Mouse (Mus musculus) heart, postnatal 36 days (tissue): ENCODE data around the gene Tmem247. TPM values are rescaled to one million over a fixed set of nuclear protein-coding genes. Genes with fewer than 3 reads are reported as not detected.

ENCODE experiments used
- DNase-seq, 2 experiments: peaks; one replicate each; pipeline ENCODE4 v3.0.0; 2021 to 2022
- intact Hi-C: fragments of 180-260 bp; cut with DNase I; formaldehyde crosslinking; loops from one replicate; pipeline ENCODE4 v1.15.1; 2025
- total RNA-seq, 2 experiments: library from RNA; stranded (reverse); gene quantifications; 2 replicates each; pipeline ENCODE4 v1.2.3; 2021

The Tmem247 gene
- total RNA-seq, 2 experiments from 2014 or later: not detected

DNA sequence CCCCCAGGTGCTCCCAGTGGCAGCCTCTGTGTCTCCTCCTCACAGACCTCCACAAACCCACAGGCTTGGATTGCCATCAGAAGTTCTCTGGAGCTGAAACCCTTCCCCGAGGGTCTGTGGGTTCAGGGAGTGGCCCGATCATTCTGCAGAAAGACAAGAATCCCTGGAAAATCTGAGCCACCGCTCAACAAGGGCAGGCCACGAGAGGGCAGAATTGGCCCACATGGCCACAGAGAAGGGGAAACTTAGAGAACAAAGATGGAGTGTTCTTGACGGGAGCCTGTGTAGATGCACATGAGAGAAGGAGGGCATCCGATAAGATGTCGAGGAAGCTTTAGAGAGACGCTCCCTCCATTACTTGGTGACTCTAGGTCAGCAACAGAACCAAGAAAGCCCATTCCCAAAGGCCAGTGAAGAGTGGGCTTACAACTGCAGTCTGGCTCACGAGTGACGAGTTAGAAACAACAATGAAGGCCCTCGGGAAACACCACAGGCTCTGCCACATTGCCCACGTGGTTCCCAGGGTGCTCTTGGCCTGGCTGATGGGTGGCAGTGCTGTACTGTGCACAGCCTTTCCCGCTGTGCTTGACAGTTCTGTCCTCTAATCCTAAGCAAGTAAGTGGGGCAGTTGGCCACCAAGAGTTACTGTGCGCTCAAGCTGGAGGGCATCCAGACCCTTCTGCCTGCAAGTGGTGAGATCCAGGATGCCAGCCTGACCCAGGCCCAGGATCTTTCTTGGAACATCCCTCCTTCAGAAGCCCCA is 7.2 kb upstream of the Tmem247 start:
- peak in 1 of 2 experiments; percentile 25 for DNase-seq
- intact Hi-C loops: loop anchor here (5.0 kb wide), 5 partner anchors 98 to 748 kb away; partner anchors contain the start of gene Epas1

DNA sequence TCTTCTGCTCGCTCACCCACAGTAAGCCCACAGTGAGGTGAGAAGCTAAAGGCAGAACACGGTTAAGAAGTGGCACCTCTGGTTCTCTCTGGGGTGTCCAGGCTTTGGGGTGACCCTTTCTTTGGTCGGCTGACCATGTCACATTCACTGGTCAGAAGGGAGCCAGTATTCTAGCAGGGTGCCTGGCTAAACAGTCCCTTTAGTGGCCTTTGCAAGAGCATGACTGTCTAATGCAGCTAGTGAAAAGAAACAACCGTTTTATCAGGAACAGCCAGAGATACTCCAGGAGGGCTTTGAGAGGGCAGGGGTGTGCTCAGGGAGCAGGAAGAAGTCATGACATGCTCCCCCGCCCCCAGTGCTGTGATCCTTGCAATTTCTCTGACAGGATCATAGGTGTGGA is 5.9 kb upstream of the Tmem247 start:
- intact Hi-C loops: loop anchor here (5.0 kb wide), 1 partner anchor 684 kb away; no protein-coding TSS in a partner anchor

GRCm38 (mm10) chr17:86913003-86913607 is 4.0 kb upstream of the Tmem247 start:
- DNase-seq: no peak

More for the DNA sequence above, 5.9 kb upstream of the Tmem247 start:
- DNase-seq: no peak

DNA sequence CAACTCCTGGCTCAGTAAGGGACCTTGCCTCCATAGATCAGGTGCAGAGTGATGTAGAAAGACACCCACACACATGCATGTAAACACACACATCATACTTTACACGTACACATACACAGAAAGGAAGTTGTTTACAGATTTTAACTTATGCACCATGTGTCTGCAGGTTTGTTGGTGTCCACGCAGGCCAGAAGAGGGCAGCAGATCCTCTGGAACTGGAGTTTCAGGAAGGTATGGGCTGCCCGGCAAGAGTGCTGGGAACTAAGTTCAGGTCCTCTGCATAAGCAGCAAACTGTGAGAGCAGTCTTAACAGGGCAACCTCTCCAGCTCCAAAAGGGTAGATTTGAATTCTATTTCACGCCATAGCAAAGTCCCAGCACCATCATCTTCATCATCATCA is 1.6 kb upstream of the Tmem247 start:
- no peak for DNase-seq
- intact Hi-C loops: loop anchor here (5.0 kb wide), 1 partner anchor 77 kb away; no protein-coding TSS in a partner anchor

More at GRCm38 (mm10) chr17:86913003-86913607, 4.0 kb upstream of the Tmem247 start:
- intact Hi-C loops: loop anchor here (5.0 kb wide), 1 partner anchor 686 kb away; no protein-coding TSS in a partner anchor

GRCm38 (mm10) chr17:86918786-86919185 is 1.6 kb downstream of the Tmem247 start:
- intact Hi-C loops: loop anchor here (2.0 to 5.0 kb wide), 3 partner anchors 74 to 330 kb away; no protein-coding TSS in a partner anchor
- DNase-seq: peak; percentile 36 to 45

GRCm38 (mm10) chr17:86919729-86920128 is 2.6 kb downstream of the Tmem247 start:
- DNase-seq: no peak
- intact Hi-C loops: loop anchor here (2.0 to 5.0 kb wide), 3 partner anchors 73 to 329 kb away; no protein-coding TSS in a partner anchor

DNA sequence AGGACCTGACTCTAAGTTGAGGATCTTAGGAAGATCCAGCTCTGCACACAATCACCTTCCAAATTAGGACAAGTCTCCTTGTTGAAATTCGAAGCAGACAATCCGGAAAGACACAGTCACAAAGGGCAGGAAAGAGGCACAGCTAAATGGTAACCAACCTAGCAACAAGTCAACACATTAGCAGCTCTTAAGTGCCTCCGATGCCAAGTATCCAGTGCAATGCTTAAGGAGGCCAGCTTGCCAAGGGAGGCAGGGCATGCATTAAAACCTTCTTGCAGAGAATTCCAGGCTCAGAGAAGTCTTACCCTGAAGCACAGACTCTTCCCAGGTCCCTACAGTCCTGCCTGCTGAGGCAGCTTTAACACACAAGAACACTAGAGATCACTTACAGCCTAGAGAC is 7.5 kb downstream of the Tmem247 start:
- intact Hi-C loops: no loop called here
- no peak for DNase-seq

DNA sequence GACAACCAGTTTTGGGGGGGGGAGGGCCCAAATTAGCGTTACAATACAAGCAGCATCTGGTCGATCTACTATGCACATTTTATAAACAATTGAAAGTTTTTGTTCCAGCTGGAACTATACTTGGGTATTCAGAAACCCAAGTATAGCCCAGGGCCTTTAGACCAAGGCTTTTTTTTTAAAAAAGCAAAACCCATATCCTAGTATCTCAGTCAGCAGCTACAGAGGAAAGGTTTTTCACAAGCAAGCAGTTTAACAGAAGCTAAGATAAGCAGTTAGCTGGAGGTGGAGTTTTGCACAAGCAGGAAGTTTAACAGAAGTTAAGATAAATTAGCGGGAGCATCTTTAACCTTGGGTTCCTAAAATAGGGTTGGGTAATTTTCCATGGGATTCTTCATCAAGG is 9.7 kb downstream of the Tmem247 start:
- intact Hi-C loops: no loop called here
- DNase-seq: no peak

GRCm38 (mm10) chr17:86929355-86929754 is 12.2 kb downstream of the Tmem247 start:
- DNase-seq: no peak
- intact Hi-C loops: no loop called here

- intact Hi-C loops: no loop called here
- DNase-seq: no peak
Observed at GRCm38 (mm10) chr17:86929981-86930380, 12.8 kb downstream of the Tmem247 start.

GRCm38 (mm10) chr17:86932896-86933295 is 15.7 kb downstream of the Tmem247 start:
- intact Hi-C loops: no loop called here
- DNase-seq: no peak

- intact Hi-C loops: loop anchor here (1.0 kb wide), 1 partner anchor 25 kb away; no protein-coding TSS in a partner anchor
- DNase-seq: no peak
Observed at GRCm38 (mm10) chr17:86937064-86937463, 19.9 kb downstream of the Tmem247 start.

DNA sequence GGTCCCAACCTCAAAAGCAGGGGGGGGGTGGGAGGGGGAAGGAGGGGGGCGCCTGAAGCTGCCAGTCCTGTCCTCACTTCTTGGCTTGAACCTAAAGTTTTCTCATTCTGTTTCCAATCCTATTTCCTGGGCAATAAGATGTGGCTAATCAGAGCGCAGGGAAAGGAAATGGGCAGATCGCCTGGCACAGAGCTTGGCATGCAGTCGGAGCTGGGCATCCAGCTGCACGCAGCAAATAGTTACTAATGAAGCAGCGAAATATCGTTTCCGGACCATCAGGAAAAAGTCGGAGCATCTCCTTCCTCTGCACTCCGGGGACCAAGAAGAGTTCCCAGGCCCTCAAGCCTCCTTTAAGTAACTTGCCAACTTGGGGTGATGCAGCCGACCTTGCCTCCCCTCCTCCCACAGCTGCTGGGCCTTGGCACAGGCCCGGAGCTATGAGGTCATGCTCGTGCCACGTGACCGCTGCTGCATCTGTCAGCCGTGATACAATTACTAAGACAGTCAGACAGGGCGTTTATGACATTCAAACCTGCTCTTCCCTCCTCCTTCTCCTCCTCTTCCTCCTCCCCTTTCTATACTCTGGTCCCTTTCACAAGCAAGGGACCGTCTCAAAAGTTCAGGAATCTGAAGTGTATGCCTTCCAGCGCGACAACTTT is 20.5 kb downstream of the Tmem247 start:
- intact Hi-C loops: loop anchor here (1.0 kb wide), 1 partner anchor 25 kb away; no protein-coding TSS in a partner anchor
- peak; percentile 81 to 83 for DNase-seq

DNA sequence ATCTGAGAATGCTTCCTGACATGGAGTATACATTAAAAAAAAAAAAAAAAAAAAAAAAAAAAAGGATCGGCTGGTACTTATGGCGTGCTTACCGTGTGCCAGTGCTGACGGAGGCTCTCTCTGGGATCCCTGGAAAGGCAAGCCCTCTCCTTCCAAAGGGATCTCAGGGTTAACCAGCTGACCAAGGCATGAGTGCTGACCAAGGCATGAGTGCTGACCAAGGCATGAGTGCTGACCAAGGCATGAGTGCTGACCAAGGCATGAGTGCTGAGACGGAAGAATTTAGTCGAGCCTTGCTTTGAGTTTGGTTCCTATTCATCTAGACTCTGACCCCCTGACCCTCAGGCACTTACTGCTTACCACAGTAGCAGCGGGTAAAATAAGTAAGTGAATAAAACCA is 21.5 kb downstream of the Tmem247 start:
- intact Hi-C loops: no loop called here
- DNase-seq: no peak

- intact Hi-C loops: no loop called here
- no peak for DNase-seq
Observed at GRCm38 (mm10) chr17:86942112-86942511, 25.0 kb downstream of the Tmem247 start.

GRCm38 (mm10) chr17:86943158-86943557 is 26.0 kb downstream of the Tmem247 start:
- intact Hi-C loops: no loop called here
- no peak for DNase-seq

GRCm38 (mm10) chr17:86946078-86946477 is 28.9 kb downstream of the Tmem247 start:
- DNase-seq: no peak
- intact Hi-C loops: no loop called here

DNA sequence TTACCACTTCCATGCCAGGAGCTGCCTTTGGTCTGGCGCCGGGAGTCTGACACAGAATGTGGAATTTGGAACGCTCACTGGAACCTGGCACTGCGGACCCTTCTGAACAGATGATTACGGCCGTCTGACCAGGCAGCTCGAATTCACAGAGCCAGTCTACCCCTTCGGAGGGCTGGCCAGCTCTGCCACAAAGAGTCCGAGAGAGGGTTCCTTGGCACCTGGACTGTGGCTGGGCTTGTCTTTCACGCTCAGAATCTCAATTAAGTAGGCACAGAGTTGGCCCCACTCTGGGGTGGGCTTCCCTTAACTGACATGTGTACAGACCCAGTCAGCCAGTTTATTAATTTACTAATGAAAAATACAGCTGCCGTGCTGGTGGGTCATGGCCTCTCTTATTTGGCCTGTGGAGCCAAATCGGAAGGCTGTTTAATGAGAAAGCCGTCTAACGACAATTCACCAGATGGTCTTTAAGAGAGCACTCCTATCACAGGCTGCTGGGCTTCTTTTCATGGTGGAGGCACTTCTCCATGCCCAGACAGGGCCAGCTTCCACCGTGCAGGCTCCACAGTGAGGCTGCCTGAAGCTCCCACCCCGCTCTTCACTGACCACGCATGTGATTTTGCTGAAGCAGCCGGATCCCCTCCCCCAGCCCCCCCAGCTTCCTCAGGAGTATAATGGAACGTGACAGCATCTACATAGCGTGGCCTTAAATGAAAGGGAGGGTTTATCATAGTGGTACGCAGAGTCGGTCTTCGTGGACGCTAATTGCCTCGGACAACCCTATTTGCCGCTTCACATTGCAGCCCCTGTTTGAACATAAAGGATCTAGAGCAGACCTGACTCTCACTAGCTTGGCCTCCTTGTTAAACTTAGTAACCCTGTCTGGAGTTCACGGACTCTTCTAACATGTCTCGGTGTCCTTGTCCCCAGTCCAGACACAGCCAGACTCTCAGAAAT is 31.0 kb downstream of the Tmem247 start, which contains the start of gene Atp6v1e2:
Gene Atp6v1e2 (minus strand): TSS at position 58 of the 957 bp plus-strand sequence.
- intact Hi-C loops: no loop called here
- DNase-seq: no peak

GRCm38 (mm10) chr17:86948801-86949200 is 31.7 kb downstream of the Tmem247 start:
- peak; percentile 33 to 56 for DNase-seq
- intact Hi-C loops: no loop called here

- intact Hi-C loops: no loop called here
- DNase-seq: no peak
Observed at GRCm38 (mm10) chr17:86957239-86957638, 40.1 kb downstream of the Tmem247 start.
